ENCODE assay signal across 8 mouse cellular contexts in the genomic region with DNA sequence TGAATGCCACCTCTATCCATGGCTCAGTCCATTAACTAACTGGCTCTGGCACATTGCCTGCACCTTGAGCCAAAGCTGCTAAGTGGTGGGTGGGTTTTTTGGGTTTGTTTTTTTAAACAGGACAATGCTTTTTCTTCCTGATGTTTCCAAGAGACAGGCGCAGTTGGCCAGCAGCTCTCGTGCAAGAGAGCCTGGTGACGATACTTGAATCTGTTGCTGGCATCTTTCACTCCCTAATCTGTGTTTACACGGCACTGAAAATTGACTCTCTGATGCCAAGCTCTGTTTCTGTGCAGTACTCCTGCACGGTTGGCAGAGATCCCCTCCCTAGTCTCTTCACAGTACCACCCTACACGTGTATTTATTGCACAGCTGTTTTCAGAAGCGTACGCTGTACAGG. TPM values are rescaled to one million over a fixed set of nuclear protein-coding genes. Genes with fewer than 3 reads are reported as not detected.
DNase-seq lines count a peak whose midpoint lies in the region; TF ChIP-seq lines count a peak whose summit lies in the region.

No protein-coding gene starts in this region.

- TF ChIP-seq POLR2A in olfactory bulb, adult 2 months (IDR thresholded peaks at IDR 0.05; ENCODE audit: insufficient read depth, low read depth, low read length), result no peak

- no peak for TF ChIP-seq CTCF in olfactory bulb, adult 2 months (IDR thresholded peaks at IDR 0.05; ENCODE audit: insufficient read depth, low read depth, low read length)

- no peak overlapping the region for H3K4me3 ChIP-seq in olfactory bulb, adult 2 months (ENCODE audit: insufficient read depth, low read depth, low read length)

- peak overlapping the region; percentile 92 for H3K27ac ChIP-seq in olfactory bulb, adult 2 months (ENCODE audit: insufficient read depth, low read depth, low read length)

- peak; percentile 9 for DNase-seq in gastrocnemius, adult 18-20 months (ENCODE audit: low spot score)
- no peak for DNase-seq in gastrocnemius, adult 8-10 months (ENCODE audit: low spot score in 2 of 2)
- peak; percentile 1 to 5 for DNase-seq in urinary bladder, adult 18-20 months (ENCODE audit: low spot score in 2 of 2)
- no peak for DNase-seq in urinary bladder, adult 2 months (ENCODE audit: low spot score)
- DNase-seq in layer of hippocampus, adult 9-11 months, result peak; percentile 73
- no peak for DNase-seq in natural killer cell, adult 2 months (ENCODE audit: low spot score in 2 of 2)
- DNase-seq in c-Kit-positive CD71-positive TER-119-positive erythroid progenitor cells, embryonic 14.5 days (ENCODE audit: low spot score), result no peak

- H3K4me1 ChIP-seq in olfactory bulb, adult 2 months (ENCODE audit: control insufficient read depth, insufficient read depth, low read length), result peaks cover 5% of the 10 kb centered on the region

- 11% methylated on average over 8 of the region's 8 CpGs for WGBS in olfactory bulb, adult 2 months

RNA-seq across cellular contexts. Expression of a gene that starts 56.3 kb away (rescaled TPM):
- not detected for total RNA-seq in gastrocnemius, adult 18-20 months (2021)
- not detected for total RNA-seq in gastrocnemius, adult 8-10 months (2022)
- 0.06 and 0.11 TPM in 2 replicates for polyA plus RNA-seq in urinary bladder, adult 2 months (2012; rRNA removed)
- polyA plus RNA-seq in olfactory bulb, adult 2 months (2012; ENCODE audit: insufficient read depth, insufficient read length, low replicate concordance, missing spikeins), result not detected in 2 replicates

Comparison
In these comparisons a context has a peak if more than half of its experiments do, and no peak if none do; other contexts are left out.
1. DNase-seq: peak in gastrocnemius, adult 18-20 months (single experiment), urinary bladder, adult 18-20 months (2 of 2) and layer of hippocampus, adult 9-11 months (single experiment); none in gastrocnemius, adult 8-10 months (0 of 2), urinary bladder, adult 2 months (single experiment), natural killer cell, adult 2 months (0 of 2) and c-Kit-positive CD71-positive TER-119-positive erythroid progenitor cells, embryonic 14.5 days (single experiment).